Mouse (Mus musculus) E14TG2a.4 (cell line): Measurements from ENCODE around the gene Fam240a.

Experiments
- CTCF ChIP-seq: conservative IDR thresholded peaks from 2 replicates; pipeline ENCODE4 v1.5.1; 2014; ENCODE audit warnings: low read length
- NANOG ChIP-seq: IDR thresholded peaks from 2 replicates; pipeline ENCODE4 v1.6.1; 2014; ENCODE audit warnings: borderline replicate concordance, low read length, mixed read lengths
- POU5F1 ChIP-seq: IDR thresholded peaks from 2 replicates; pipeline ENCODE4 v1.6.1; 2014; ENCODE audit warnings: low read length, borderline replicate concordance

DNA sequence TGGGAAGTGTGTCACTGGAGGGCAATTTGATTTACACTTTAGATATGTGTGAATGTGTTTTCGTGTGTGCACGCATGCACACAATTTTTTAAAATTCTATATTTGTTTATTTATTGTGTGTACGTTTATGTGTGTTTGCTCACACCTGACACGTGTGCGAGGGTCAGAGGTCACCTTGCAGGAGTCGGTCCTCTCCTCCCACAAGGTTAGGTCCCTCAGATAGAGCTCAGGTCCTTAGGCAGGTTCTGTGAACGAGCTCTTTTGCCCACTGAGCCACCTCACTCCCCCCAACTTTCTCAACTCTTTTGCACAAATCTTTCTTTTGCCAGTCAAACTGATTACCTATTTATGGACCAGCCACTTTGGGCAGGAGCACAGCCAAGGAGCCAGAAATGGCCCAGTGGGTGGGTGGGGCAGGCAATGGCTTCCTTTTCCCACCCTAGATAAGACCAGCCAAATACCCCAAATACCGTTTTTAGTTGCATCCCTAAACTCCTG lies 32.2 kb upstream of the Fam240a start:
- TF ChIP-seq CTCF (no peak), POU5F1 (no peak), NANOG (no peak)
